Mouse (Mus musculus) frontal cortex, postnatal 25 days (tissue): ENCODE measurements at regions not wholly inside any gene's neighbourhood (a gene's known extent, or its start where the extent isn't known, plus 50 kb on each side); places are given as distances from the start of the nearest gene placed in this dataset.
A peak's percentile ranks its signal among the peaks of the same experiment; 100 is the strongest.

ENCODE experiments used
- DNase-seq, 2 experiments: peaks; one replicate each; pipeline ENCODE4 v3.0.0; 2022; ENCODE audit warnings: low spot score in 2 of 2

GRCm38 (mm10) chr10:37322809-37323208 lies 184.1 kb upstream of the Marcks start:
- no peak for DNase-seq

GRCm38 (mm10) chr10:37322310-37322709 lies 183.6 kb upstream of the Marcks start:
- DNase-seq, result no peak

DNA sequence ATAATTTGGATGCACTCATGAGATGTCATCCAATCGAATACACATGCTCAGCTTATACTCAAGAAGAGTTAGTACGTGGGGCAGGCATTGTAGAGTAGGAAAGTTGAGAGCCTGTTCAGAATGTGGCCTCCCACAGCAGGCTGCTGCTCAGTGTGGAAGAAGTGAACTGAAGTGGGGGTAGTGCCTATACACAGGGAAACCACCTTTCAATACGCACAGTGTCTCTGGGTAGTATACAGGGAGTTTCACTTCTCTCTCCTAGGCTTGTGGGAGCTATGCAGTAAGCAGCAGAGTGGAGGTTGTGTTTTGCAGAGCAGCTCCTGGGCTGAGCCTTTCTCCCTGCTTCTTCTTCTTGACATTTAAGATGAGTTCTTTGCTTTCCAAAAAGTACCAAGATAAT lies 182.5 kb upstream of the Marcks start:
- no peak for DNase-seq

GRCm38 (mm10) chr10:37319746-37320430 lies 181.2 kb upstream of the Marcks start:
- no peak for DNase-seq

- DNase-seq, result no peak
These were observed 178.0 kb upstream of the Marcks start for GRCm38 (mm10) chr10:37316701-37317100.

GRCm38 (mm10) chr10:37315804-37316203 lies 177.1 kb upstream of the Marcks start:
- no peak for DNase-seq

GRCm38 (mm10) chr10:37314746-37315430 lies 176.2 kb upstream of the Marcks start:
- peak; percentile 25 to 37 for DNase-seq

DNA sequence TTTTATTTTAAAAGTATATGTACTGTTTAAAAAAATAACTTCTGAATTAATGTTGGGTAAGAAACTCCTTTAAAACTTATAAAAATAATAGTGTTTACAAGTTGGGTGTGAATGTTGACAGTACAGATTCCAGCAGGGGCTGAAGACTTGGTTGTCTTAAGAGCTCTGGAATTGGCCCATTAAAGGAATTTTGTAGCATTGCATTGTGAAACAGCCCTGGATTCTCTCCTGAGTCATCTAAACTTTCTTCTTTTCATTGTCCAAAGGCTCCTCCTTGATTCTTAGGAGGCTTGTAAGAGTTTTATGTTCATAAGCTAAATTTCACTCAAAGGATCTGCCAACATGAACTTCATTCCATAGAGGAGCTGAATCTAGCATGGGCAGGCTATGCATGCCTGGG lies 174.7 kb upstream of the Marcks start:
- DNase-seq, result no peak

- no peak for DNase-seq
These were observed 171.7 kb upstream of the Marcks start for GRCm38 (mm10) chr10:37310266-37310945.

GRCm38 (mm10) chr10:37304656-37305055 lies 165.9 kb upstream of the Marcks start:
- no peak for DNase-seq

DNA sequence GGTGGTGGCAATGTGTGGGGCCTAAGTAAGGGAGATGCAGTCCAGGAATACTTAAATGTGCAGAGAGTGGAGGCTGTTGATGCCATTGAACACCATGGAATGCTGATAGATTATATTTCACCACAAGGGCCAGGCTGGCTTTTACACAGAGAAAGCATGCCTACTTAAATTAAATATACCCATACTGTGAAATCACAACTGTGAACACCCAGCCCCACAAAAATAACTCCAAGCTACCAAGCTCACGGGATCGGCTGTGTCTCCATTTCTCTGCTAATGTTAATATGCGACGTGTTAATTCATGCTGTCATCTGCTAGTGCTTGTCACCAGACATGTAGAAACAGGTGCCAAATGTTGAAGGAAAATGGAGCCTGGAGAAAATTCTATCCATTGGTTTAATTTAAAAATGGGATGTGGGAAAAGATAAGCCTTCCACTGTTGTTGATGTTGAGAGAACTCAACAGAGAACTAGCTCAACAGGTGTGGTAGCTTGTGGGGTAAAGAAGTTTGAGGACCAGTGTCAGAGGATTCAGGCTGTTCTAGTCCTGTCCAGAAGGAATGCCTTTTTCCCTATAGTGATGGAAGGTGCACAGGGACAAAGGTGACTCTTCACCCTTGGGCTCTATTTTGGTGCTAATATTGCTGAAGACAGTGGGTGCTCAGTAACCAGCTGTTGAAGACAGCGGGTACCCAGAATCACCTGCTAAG lies 161.6 kb upstream of the Marcks start:
- DNase-seq, result no peak

DNA sequence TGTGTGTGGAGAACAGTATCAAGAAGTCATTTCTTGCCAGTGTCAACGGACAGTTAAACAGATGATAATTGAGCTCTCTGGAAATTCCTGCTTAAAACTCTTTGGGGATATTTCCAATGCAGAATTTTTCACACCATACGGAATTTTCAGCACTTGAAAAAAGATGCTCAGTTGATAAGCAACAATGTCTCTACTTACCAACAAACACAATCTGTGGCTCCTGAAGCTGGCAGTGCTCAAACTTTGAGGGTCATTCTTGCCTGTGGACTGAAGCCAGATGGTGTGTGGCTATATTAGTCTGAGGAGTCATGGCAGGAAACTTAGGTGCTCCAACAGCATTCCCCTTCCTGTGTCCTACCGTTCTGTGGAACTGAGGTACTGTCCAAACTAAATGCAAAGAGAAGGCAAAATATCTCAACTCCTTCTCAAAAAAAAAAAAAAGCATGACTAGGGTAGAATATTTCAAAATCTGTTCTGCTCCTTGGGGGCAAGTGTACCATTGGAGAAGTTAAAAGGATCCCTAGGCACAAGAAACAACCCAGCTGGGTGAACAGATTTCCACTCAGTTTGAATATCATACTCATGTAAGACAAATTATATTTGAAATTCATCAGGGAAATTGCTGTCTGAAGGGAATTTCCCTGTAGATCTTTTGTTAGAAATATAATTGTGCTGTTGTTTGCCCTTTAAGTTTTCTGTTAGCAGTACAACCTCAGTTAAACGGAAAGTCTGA lies 160.1 kb upstream of the Marcks start:
- DNase-seq, result no peak

- DNase-seq, result no peak
These were observed 155.5 kb upstream of the Marcks start for GRCm38 (mm10) chr10:37294231-37294630.

GRCm38 (mm10) chr10:37293292-37293691 lies 154.6 kb upstream of the Marcks start:
- no peak for DNase-seq

DNA sequence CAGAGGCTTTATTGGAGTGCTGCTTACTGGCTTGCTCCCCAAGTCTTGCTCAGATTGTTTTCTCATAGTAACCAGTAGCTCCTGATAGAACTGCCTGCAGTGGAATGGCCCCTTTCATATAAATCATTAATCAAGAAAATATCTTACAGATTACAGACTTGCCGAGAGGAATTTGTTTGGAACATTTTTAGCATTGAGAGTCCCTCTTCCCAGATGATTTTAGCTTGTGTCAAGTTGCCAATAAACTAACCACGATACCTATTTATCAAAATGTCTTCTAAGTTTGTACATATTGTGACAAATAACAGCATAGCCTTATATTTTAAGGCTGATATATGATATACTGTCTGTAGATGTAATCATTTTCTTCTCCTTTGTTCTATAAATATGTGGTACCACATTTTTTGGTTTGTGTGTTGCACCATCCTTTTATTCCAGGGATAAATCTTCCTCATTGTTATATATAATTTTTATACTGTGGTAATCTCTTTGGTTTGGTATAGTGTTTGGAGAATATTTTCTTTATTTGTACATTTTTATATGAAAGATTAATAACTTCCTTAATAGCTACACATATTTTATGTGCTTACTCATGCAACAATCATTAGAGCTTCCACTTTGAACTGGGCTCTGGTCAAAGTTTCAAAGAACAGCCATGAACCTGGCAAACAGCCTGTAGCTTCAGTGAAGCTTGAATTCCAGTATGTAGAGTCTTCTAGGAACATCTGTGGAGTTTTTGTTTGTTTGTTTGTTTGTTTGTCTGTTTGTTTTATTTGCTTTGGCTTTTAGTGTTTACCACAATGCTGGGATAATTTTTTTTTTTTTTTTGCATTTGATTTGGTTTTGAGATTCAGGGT lies 153.1 kb upstream of the Marcks start:
- DNase-seq, result no peak

DNA sequence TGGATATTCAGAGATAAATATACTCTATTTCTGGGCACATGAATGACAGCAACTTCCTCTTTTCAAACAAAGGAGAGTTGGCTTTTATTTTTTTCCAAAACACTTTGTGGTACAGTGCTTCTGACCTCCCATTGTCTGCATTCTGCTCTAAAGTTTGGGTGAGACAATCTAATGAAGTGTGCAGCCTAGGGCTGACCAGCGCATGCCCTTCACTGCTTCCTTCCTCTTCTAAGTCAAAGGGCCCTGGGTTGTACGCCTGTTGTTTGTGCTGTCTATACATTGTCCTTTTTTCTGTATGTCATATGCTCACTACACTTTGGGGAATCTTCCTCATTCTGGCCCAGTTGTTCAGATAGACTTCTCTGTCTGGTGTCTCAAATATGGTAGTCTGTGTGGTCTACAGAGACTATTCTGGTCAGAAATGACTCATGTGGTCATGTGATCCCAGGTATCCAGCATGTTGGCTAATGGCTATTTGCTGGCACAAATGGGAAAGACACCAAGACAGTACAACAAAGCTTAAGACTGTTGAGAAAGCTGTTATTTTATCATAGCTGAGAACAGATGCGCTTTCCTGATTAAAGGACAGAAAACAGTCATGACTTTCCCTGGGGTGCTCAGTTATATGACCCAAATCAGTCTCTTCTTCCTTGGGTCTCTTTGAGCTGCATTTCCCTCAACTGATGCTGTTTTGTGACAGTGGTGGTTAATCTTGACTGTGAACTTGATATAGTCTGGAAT lies 151.4 kb upstream of the Marcks start:
- DNase-seq, result no peak

- DNase-seq, result no peak
These were observed 147.6 kb upstream of the Marcks start for GRCm38 (mm10) chr10:37286305-37286704.

GRCm38 (mm10) chr10:37282951-37283350 lies 144.2 kb upstream of the Marcks start:
- DNase-seq, result no peak

GRCm38 (mm10) chr10:37280823-37281222 lies 142.1 kb upstream of the Marcks start:
- DNase-seq, result no peak
